Mouse (Mus musculus) bone marrow, adult 2 months (tissue): ENCODE measurements around the gene Mcm3ap.

ENCODE experiments used
- CTCF ChIP-seq: fragments of 200-500 bp; IDR thresholded peaks from 2 replicates; pipeline ENCODE4 v1.5.1; 2011; ENCODE audit warnings: low read length, control low read depth; ENCODE audit not compliant: control insufficient read depth, insufficient read depth
- POLR2A ChIP-seq: fragments of 200-500 bp; IDR thresholded peaks from 2 replicates; pipeline ENCODE4 v1.6.1; 2011; ENCODE audit warnings: low read depth, mild to moderate bottlenecking, control low read depth, low read length, borderline replicate concordance; ENCODE audit not compliant: control insufficient read depth

- TF ChIP-seq POLR2A (no peak), CTCF (no peak)
Observed at GRCm38 (mm10) chr10:76462721-76463120, 6.0 kb upstream of the Mcm3ap start.
